Mouse (Mus musculus): ENCODE results near the gene Msi2.

Msi2 gene

DNA sequence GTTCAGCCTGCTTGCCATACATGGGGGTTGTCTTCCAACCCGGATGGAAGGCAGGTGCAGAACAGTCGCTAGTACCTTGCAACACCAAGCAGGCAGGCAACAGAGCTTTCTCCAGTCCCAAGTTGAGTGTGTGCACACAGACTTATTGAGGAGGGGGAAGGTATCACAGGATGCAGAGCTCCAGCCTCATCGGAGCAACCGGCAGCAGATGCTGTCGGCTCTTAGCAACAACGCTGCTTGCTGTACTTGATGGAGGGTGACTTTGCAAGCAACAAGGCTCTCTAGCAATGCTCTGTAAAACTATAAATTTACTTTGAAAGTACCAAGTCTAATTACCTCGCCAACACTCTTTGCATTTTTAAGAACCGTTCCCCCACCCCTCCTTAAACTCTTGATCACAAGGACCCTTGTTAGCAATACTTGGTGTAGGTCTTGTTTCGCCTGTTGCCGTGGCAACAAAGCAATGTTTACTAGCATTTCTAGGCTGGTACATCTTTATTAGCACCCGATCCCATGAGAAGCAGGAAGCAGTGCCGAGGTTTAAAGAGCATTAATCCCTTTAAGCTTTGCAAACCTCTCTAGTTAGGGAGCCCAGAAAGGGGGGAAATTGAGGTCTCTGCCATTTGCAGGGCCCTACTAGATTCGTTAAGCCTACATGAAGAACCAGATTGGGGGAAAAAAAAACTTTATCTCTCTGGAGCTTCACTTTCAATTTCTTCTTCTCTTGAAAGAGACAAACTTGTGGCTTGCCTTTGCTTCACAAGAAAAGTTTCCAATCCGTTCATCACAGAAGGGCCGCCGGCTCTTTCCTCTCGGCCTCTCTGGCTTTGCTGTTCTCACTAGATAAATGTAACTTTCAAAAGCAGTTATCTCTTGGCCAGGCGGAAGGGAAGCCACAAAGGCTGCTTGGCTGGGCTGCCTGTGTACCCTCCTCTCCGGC, 263.2 kb downstream of the Msi2 start:
- TF ChIP-seq CTCF (conservative IDR thresholded peaks at IDR 0.05; ENCODE audit: low read length) (no peak), NANOG (IDR thresholded peaks at IDR 0.05; ENCODE audit: borderline replicate concordance, low read length) (no peak), POU5F1 (IDR thresholded peaks at IDR 0.05; ENCODE audit: borderline replicate concordance, low read length) (no peak)
- Histone ChIP-seq H3K4me3 (replicated peaks; ENCODE audit: low read length) (no peak overlapping the region), H3K4me1 (replicated peaks; ENCODE audit: low read depth, low read length) (peaks cover 22% of the 10 kb centered on the region), H3K27me3 (ENCODE audit: insufficient read depth, low read length) (no peaks in the 10 kb centered on the region), H3K36me3 (ENCODE audit: insufficient read depth, low read length) (peaks cover 36% of the 10 kb centered on the region), H3K9me3 (ENCODE audit: low read length) (no peaks in the 10 kb centered on the region)

DNA sequence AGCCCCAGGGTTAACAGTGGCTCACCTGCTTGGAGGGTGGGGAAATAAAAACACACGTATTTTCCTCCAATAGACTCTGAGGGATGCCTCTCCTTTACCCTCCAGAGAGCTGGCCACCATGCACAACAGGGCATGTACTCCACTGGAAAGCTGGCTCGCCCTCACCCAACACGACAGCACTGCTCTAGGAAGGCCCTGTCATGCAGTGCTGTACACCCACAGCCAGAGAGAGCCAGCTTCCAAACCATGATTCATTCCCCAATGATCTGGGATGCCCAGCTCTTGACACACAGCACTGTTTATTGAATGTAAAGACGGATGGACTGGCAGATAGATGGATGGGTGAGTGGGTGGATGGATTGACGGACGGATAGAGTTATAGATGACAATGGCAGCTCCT, 269.1 kb downstream of the Msi2 start:
- H3K36me3 ChIP-seq (ENCODE audit: insufficient read depth, low read length) = peaks cover 34% of the 10 kb centered on the region
- TF ChIP-seq CTCF (conservative IDR thresholded peaks at IDR 0.05; ENCODE audit: low read length) (no peak), NANOG (IDR thresholded peaks at IDR 0.05; ENCODE audit: borderline replicate concordance, low read length) (no peak), POU5F1 (IDR thresholded peaks at IDR 0.05; ENCODE audit: borderline replicate concordance, low read length) (no peak)
- H3K4me3 ChIP-seq (replicated peaks; ENCODE audit: low read length) = no peak overlapping the region
- H3K27me3 ChIP-seq (ENCODE audit: insufficient read depth, low read length) = no peaks in the 10 kb centered on the region
- no peaks in the 10 kb centered on the region for H3K9me3 ChIP-seq (ENCODE audit: low read length)
- H3K4me1 ChIP-seq (replicated peaks; ENCODE audit: low read depth, low read length) = peaks cover 14% of the 10 kb centered on the region

DNA sequence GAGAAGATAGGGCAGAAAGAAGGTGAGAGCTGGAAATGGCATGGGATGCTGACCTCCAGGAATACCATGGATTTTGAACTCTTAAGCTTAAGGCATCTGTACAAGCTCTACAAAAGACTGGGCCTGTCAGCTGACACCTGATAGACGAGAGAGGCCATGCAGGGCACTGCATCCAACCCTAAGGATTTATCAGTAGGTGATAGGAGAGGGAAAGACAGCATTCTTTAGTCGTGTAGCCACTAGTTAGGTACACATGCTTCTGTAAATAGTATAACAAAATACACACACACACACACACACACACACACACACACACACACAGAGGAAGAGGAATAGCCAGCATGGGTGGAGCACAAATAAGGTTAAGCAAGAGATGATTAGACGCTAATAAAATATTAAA, 269.7 kb downstream of the Msi2 start:
- peaks cover 21% of the 10 kb centered on the region for H3K4me1 ChIP-seq (replicated peaks; ENCODE audit: low read depth, low read length)
- H3K36me3 ChIP-seq (ENCODE audit: insufficient read depth, low read length) = peaks cover 40% of the 10 kb centered on the region
- no peak overlapping the region for H3K4me3 ChIP-seq (replicated peaks; ENCODE audit: low read length)
- no peak for TF ChIP-seq CTCF (conservative IDR thresholded peaks at IDR 0.05; ENCODE audit: low read length)
- no peak for TF ChIP-seq NANOG (IDR thresholded peaks at IDR 0.05; ENCODE audit: borderline replicate concordance, low read length)
- no peak for TF ChIP-seq POU5F1 (IDR thresholded peaks at IDR 0.05; ENCODE audit: borderline replicate concordance, low read length)
- H3K27me3 ChIP-seq (ENCODE audit: insufficient read depth, low read length) = no peaks in the 10 kb centered on the region
- H3K9me3 ChIP-seq (ENCODE audit: low read length) = no peaks in the 10 kb centered on the region

DNA sequence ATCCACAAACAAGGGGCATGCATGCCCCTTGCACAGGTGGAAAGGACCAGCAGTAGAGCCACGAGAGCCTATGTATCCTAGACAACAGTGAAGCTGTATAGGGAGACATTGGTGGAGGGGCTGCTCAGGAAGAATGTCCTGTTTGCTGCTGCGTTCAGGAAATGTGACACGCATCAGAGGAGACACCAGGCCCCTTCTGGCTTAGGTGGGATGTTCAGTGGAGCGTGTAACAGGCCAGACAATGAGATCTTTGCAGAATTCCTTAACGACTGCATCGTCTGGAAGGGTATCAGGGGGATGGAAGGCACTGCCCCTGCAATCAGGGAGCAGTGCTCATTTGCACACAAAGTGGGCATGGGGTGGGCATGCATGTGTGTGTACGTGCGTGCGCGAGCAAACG, 271.0 kb downstream of the Msi2 start:
- TF ChIP-seq NANOG (IDR thresholded peaks at IDR 0.05; ENCODE audit: borderline replicate concordance, low read length) (no peak), POU5F1 (IDR thresholded peaks at IDR 0.05; ENCODE audit: borderline replicate concordance, low read length) (no peak), CTCF (conservative IDR thresholded peaks at IDR 0.05; ENCODE audit: low read length) (no peak)
- Histone ChIP-seq H3K27me3 (ENCODE audit: insufficient read depth, low read length) (no peaks in the 10 kb centered on the region), H3K36me3 (ENCODE audit: insufficient read depth, low read length) (peaks cover 48% of the 10 kb centered on the region), H3K9me3 (ENCODE audit: low read length) (no peaks in the 10 kb centered on the region), H3K4me3 (replicated peaks; ENCODE audit: low read length) (no peak overlapping the region), H3K4me1 (replicated peaks; ENCODE audit: low read depth, low read length) (peaks cover 33% of the 10 kb centered on the region)

DNA sequence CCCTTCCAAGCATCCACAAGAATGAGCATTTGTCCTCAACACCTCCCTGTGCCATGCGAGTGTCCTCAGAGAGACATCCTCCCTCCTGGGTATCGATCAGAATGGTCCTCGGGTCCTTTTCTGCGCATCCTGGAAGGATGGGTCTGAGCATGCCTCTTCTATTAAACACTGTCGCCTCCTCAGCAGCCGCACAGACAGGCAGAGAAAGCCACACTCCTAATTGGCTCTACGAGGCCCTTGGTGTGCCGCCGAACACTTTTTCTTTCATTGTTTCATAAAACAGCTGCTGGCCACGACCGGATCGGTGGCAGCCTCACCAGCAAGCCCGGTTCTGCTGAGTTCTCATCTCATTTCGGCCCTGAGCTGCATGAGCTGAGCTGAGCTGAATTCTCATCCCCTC, 274.4 kb downstream of the Msi2 start:
- Histone ChIP-seq H3K4me1 (replicated peaks; ENCODE audit: low read depth, low read length) (peaks cover 52% of the 10 kb centered on the region), H3K27me3 (ENCODE audit: insufficient read depth, low read length) (no peaks in the 10 kb centered on the region), H3K36me3 (ENCODE audit: insufficient read depth, low read length) (peaks cover 37% of the 10 kb centered on the region), H3K9me3 (ENCODE audit: low read length) (no peaks in the 10 kb centered on the region), H3K4me3 (replicated peaks; ENCODE audit: low read length) (no peak overlapping the region)
- TF ChIP-seq POU5F1 (IDR thresholded peaks at IDR 0.05; ENCODE audit: borderline replicate concordance, low read length) (no peak), NANOG (IDR thresholded peaks at IDR 0.05; ENCODE audit: borderline replicate concordance, low read length) (no peak), CTCF (conservative IDR thresholded peaks at IDR 0.05; ENCODE audit: low read length) (no peak)

DNA sequence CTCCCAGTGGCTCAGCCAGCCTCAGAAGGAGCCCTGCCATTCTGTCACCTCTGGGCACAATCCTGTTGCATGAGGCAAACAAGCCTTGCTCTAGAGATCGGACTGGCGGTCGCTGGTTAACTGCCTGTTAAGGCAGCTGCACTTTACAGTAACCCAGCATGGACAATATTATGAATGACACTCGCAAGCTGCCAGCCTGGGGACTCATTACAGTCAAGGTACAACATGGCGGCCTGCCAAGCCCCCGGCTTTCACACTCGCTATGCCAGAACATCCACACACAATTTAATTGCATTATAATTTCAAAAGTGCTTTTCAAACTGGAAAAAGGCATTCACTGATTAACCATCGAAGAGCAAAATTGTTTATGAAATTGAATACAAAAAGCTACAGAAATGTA, 275.0 kb downstream of the Msi2 start:
- Histone ChIP-seq H3K4me1 (replicated peaks; ENCODE audit: low read depth, low read length) (peaks cover 56% of the 10 kb centered on the region), H3K9me3 (ENCODE audit: low read length) (no peaks in the 10 kb centered on the region), H3K4me3 (replicated peaks; ENCODE audit: low read length) (no peak overlapping the region), H3K27me3 (ENCODE audit: insufficient read depth, low read length) (no peaks in the 10 kb centered on the region), H3K36me3 (ENCODE audit: insufficient read depth, low read length) (peaks cover 34% of the 10 kb centered on the region)
- TF ChIP-seq CTCF (conservative IDR thresholded peaks at IDR 0.05; ENCODE audit: low read length) (no peak), NANOG (IDR thresholded peaks at IDR 0.05; ENCODE audit: borderline replicate concordance, low read length) (no peak), POU5F1 (IDR thresholded peaks at IDR 0.05; ENCODE audit: borderline replicate concordance, low read length) (no peak)

DNA sequence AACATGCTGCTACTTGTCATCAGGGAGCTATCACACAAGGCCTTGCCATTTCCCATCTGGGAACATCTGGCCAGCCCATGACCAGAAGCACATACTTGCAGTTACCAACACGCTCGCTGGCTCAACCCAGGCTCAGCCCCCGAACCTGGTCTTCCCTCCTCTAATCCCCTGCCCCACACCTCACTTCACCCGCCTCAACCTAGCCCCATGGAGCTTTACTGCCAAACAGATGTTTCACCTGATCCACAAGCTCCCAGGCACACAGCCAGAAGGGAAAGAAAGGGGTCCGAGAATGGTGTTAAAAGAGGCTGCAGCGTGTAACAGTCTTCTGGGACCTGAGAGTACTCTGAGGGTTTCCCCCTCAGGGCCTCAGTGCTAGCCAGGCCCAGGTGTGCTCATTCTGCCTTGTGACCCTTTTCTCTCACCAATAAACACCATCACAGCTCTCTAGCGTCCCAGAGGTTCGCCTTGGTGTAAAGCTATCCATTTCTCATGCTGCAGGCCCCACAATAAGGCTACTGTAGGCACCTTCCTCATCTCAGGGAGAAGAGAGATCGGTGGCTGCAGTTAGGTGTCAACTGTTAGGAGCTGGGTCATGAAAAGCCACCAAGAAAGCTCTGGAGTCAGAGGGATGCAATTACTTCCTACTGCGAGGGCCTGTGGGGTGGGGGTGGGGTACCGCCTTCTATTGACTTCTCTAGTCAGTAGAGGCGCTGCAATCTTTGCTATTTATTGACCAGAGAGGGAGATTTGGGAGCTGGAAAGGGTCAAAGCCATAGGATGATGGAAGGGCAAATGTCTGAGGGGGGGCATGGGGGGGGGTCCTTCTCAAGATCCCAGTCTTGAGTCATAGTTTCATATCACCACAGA, 276.2 kb downstream of the Msi2 start:
- Histone ChIP-seq H3K9me3 (ENCODE audit: low read length) (no peaks in the 10 kb centered on the region), H3K4me1 (replicated peaks; ENCODE audit: low read depth, low read length) (peaks cover 46% of the 10 kb centered on the region), H3K27me3 (ENCODE audit: insufficient read depth, low read length) (no peaks in the 10 kb centered on the region), H3K36me3 (ENCODE audit: insufficient read depth, low read length) (peaks cover 25% of the 10 kb centered on the region), H3K4me3 (replicated peaks; ENCODE audit: low read length) (no peak overlapping the region)
- TF ChIP-seq CTCF (conservative IDR thresholded peaks at IDR 0.05; ENCODE audit: low read length) (no peak), POU5F1 (IDR thresholded peaks at IDR 0.05; ENCODE audit: borderline replicate concordance, low read length) (no peak), NANOG (IDR thresholded peaks at IDR 0.05; ENCODE audit: borderline replicate concordance, low read length) (no peak)

DNA sequence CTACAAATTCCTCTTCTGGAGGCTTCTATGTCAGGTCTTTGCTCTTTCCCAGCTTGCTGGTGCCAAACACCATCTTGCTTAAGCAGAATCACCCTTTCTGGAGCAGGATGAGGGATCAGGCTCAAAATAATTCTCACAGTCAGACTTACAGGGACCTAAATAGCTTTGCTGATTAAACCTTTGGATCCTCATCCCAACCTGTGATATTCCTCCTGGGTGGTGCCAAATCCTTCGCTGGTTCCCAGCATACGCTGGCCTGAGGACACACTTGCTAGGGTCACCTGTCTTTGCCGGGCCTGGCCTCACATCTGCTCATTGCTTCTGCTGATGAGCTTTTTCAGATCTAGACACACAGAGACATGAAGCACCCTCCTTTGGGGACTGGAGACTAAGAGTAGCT, 279.7 kb downstream of the Msi2 start:
- Histone ChIP-seq H3K27me3 (ENCODE audit: insufficient read depth, low read length) (no peaks in the 10 kb centered on the region), H3K36me3 (ENCODE audit: insufficient read depth, low read length) (peaks cover 9% of the 10 kb centered on the region; the same call in 1 of the 2 replicates), H3K4me1 (replicated peaks; ENCODE audit: low read depth, low read length) (peaks cover 48% of the 10 kb centered on the region), H3K9me3 (ENCODE audit: low read length) (no peaks in the 10 kb centered on the region), H3K4me3 (replicated peaks; ENCODE audit: low read length) (no peak overlapping the region)
- TF ChIP-seq POU5F1 (IDR thresholded peaks at IDR 0.05; ENCODE audit: borderline replicate concordance, low read length) (no peak), NANOG (IDR thresholded peaks at IDR 0.05; ENCODE audit: borderline replicate concordance, low read length) (no peak), CTCF (conservative IDR thresholded peaks at IDR 0.05; ENCODE audit: low read length) (no peak)

All from E14TG2a.4 (cell line).